Mouse (Mus musculus) G1E (cell line): ENCODE measurements around the gene Lfng.

Source experiments
- CTCF ChIP-seq: IDR thresholded peaks from 2 replicates; pipeline ENCODE4 v1.5.1; 2012; ENCODE audit warnings: low read depth, low read length, inconsistent platforms, mixed read lengths
- GATA1 ChIP-seq: IDR thresholded peaks from 2 replicates; pipeline ENCODE4 v1.6.1; 2012; ENCODE audit warnings: borderline replicate concordance, low read length, inconsistent platforms, mixed read lengths
- GATA2 ChIP-seq: IDR thresholded peaks from 2 replicates; pipeline ENCODE4 v1.6.1; 2012; ENCODE audit warnings: low read depth, low read length, inconsistent platforms, borderline replicate concordance
- POLR2AphosphoS5 ChIP-seq: IDR thresholded peaks from 2 replicates; pipeline ENCODE4 v1.6.1; 2012; ENCODE audit warnings: low read depth, low read length, inconsistent platforms; ENCODE audit not compliant: insufficient replicate concordance
- TAL1 ChIP-seq: conservative IDR thresholded peaks from 2 replicates; pipeline ENCODE4 v1.6.1; 2012; ENCODE audit warnings: low read depth, low read length, inconsistent platforms, mixed read lengths

DNA sequence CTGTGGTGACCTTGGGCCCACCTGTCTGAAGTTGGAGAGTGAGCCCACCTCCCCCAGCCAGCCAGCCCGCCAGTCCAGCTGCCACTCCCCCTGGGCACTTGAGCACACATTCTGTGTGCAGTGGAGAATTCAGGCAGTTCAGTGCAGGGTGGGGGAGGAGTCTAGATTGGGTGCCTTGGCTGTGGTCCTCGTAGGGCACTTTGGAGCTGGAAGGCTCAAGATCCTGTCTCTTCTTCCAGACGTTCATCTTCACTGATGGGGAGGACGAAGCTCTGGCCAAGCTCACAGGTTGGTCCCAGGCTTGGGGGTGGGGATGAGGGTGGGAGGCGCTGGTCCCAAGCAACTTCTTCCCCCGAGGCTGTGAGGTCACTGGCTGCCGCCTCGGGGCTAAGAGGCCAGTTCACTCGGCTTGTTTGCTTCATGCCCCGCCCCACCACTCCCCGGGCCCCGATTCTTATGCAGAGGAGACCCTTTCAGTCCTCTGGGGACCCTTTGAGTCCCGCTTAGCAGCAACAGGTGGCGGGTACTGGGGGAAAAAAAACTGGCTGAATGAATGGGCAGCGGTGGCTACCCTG is 4.6 kb downstream of the Lfng start:
- no peak for TF ChIP-seq CTCF
- TF ChIP-seq POLR2AphosphoS5: no peak
- TF ChIP-seq GATA1: no peak
- TF ChIP-seq GATA2: no peak
- TF ChIP-seq TAL1: no peak
